ENCODE assay signal across 20 mouse cellular contexts in genomic region chr1:42865986-42866385, GRCm38 (mm10). TPM values are rescaled to one million over a fixed set of nuclear protein-coding genes. Genes with fewer than 3 reads are reported as not detected.
DNase-seq lines count a peak whose midpoint lies in the region; ATAC-seq lines count a peak whose summit lies in the region.
"Had no signal": no experiment of that assay in that cellular context is flagged by ENCODE, and none has a peak within 500 bp of the region (broad histone marks: within the 10 kb centered on the region; RNA-seq: fewer than 3 reads in every experiment).

No protein-coding gene starts in this region.

- H3K4me3 ChIP-seq in liver, embryonic 11.5 days (ENCODE audit: low read depth, low read length), result no peak overlapping the region
- H3K4me3 ChIP-seq: midbrain, embryonic 12.5 days had no signal

- H3K27me3 ChIP-seq in liver, embryonic 11.5 days (replicated peaks; ENCODE audit: control insufficient read depth, insufficient read depth, low read length), result no peaks in the 10 kb centered on the region
- H3K27me3 ChIP-seq: midbrain, embryonic 12.5 days; Patski had no signal

- 90% methylated on average over 4 of the region's 4 CpGs for WGBS in liver, embryonic 11.5 days

- ATAC-seq in liver, embryonic 11.5 days (replicated peaks; ENCODE audit: low FRiP score), result peak; percentile 27; the same call in 1 of the 2 replicates
- no peak for ATAC-seq in activated CD4-positive, CD25-positive, alpha-beta regulatory T cell, adult 4 months
- ATAC-seq: Patski had no signal

- H3K4me2 ChIP-seq in liver, embryonic 11.5 days, result no peak overlapping the region
- H3K4me2 ChIP-seq: heart, embryonic 11.5 days; lung, embryonic 14.5 days; midbrain, embryonic 12.5 days had no signal

- no peak overlapping the region for H3K27ac ChIP-seq in liver, embryonic 11.5 days (ENCODE audit: low read depth, low read length)
- H3K27ac ChIP-seq: midbrain, embryonic 12.5 days had no signal

- H3K9ac ChIP-seq in liver, embryonic 11.5 days (ENCODE audit: low read depth, low read length), result no peak overlapping the region
- H3K9ac ChIP-seq: lung, embryonic 14.5 days; midbrain, embryonic 12.5 days had no signal

- peaks cover 3% of the 10 kb centered on the region; the same call in 1 of the 2 replicates for H3K4me1 ChIP-seq in liver, embryonic 11.5 days (replicated peaks; ENCODE audit: control insufficient read depth, insufficient read depth, low read length)
- H3K4me1 ChIP-seq: midbrain, embryonic 12.5 days had no signal

- no peaks in the 10 kb centered on the region for H3K9me3 ChIP-seq in liver, embryonic 11.5 days (ENCODE audit: control insufficient read depth, low read length)
- H3K9me3 ChIP-seq: midbrain, embryonic 12.5 days had no signal

- DNase-seq in adrenal gland, adult 2 months, result peak; percentile 69
- DNase-seq in adrenal gland, adult 18-20 months (ENCODE audit: low spot score in 2 of 2), result no peak
- peak; percentile 84 for DNase-seq in 416B (ENCODE audit: low read depth)
- DNase-seq in liver, embryonic 11.5 days (ENCODE audit: low spot score), result no peak
- DNase-seq in lung, postnatal 36 days, result peak; percentile 76
- no peak for DNase-seq in c-Kit-positive CD71-positive TER-119-positive erythroid progenitor cells, embryonic 14.5 days (ENCODE audit: low spot score)
- no peak for DNase-seq in embryo, embryonic 10 days (ENCODE audit: low spot score)
- DNase-seq: cerebellum, postnatal 14 days; gastrocnemius, postnatal 14 days; kidney, adult 8-10 months; kidney, postnatal 4 days; layer of hippocampus, postnatal 36 days; left cerebral cortex, postnatal 4 days; lung, embryonic 14.5 days; right cerebral cortex, postnatal 4 days; thymus, adult 18-20 months had no signal

- peaks cover 8% of the 10 kb centered on the region; the same call in 1 of the 2 replicates for H3K36me3 ChIP-seq in liver, embryonic 11.5 days (ENCODE audit: control insufficient read depth, insufficient read depth, low read length)

RNA-seq across cellular contexts. Expression of gene Mrps9, which starts 15.0 kb away (rescaled TPM):
- 10 to 100 TPM; 56.0 to 67.9 TPM for total RNA-seq in adrenal gland, adult 2 months (2021)
- polyA plus RNA-seq in adrenal gland, adult 2 months (2012; rRNA removed), result 15.6 and 17.1 TPM in 2 replicates
- total RNA-seq in adrenal gland, adult 18-20 months (2021), result 10 to 100 TPM; 59.4 to 61.4 TPM
- 57.8 and 65.5 TPM in 2 replicates for polyA plus RNA-seq in liver, embryonic 11.5 days (2014; fragmentation: Nextera tagmentation; extraction: Ambion mirVana)
- polyA plus RNA-seq in activated CD4-positive, CD25-positive, alpha-beta regulatory T cell, adult 4 months (2017; shearing (Covaris generic)), result 10 to 100 TPM; 88.1 to 89.6 TPM

Comparison
In these comparisons a context has a peak if more than half of its experiments do, and no peak if none do; other contexts are left out.
1. DNase-seq: peak in adrenal gland, adult 2 months (single experiment), 416B (single experiment) and lung, postnatal 36 days (single experiment); none in adrenal gland, adult 18-20 months (0 of 2), liver, embryonic 11.5 days (single experiment), c-Kit-positive CD71-positive TER-119-positive erythroid progenitor cells, embryonic 14.5 days (single experiment) and embryo, embryonic 10 days (single experiment).